ENCODE assay signal across 10 mouse cellular contexts in genomic region chr6:53637356-53638351, GRCm38 (mm10).
A peak's percentile ranks its signal among the peaks of the same experiment; 100 is the strongest.
DNase-seq lines count a peak whose midpoint lies in the region; ATAC-seq and TF ChIP-seq lines count a peak whose summit lies in the region.
"Had no signal": no experiment of that assay in that cellular context is flagged by ENCODE, and none has a peak within 500 bp of the region (broad histone marks: within the 10 kb centered on the region; RNA-seq: fewer than 3 reads in every experiment).

No protein-coding gene starts in this region.

- no peaks in the 10 kb centered on the region for H3K36me3 ChIP-seq in hindbrain, postnatal 0 days (ENCODE audit: insufficient read depth, low read length)
- no peaks in the 10 kb centered on the region for H3K36me3 ChIP-seq in midbrain, embryonic 14.5 days (ENCODE audit: control insufficient read depth, insufficient read depth, low read length)
- H3K36me3 ChIP-seq in liver, embryonic 12.5 days: no peaks in the 10 kb centered on the region

- no peak overlapping the region for H3K9ac ChIP-seq in hindbrain, postnatal 0 days (replicated peaks; ENCODE audit: low read length)
- no peak overlapping the region for H3K9ac ChIP-seq in midbrain, embryonic 14.5 days (replicated peaks; ENCODE audit: low read length)
- no peak overlapping the region for H3K9ac ChIP-seq in liver, embryonic 12.5 days
- H3K9ac ChIP-seq: lung, embryonic 14.5 days had no signal

- WGBS in hindbrain, postnatal 0 days: 48% methylated on average over 13 of the region's 13 CpGs
- WGBS in midbrain, embryonic 14.5 days: 78% methylated on average over 13 of the region's 13 CpGs
- WGBS in liver, embryonic 12.5 days (ENCODE audit: insufficient replicate concordance): 74% methylated on average over 13 of the region's 13 CpGs

- no peaks in the 10 kb centered on the region for H3K9me3 ChIP-seq in hindbrain, postnatal 0 days (ENCODE audit: low read length)
- no peaks in the 10 kb centered on the region for H3K9me3 ChIP-seq in midbrain, embryonic 14.5 days (ENCODE audit: control insufficient read depth, low read length)
- H3K9me3 ChIP-seq in liver, embryonic 12.5 days (replicated peaks): no peaks in the 10 kb centered on the region

- TF ChIP-seq CTCF in hindbrain, postnatal 0 days (IDR thresholded peaks at IDR 0.05; ENCODE audit: low read depth): peak; percentile 38; the same call in 1 of the 2 replicates

- no peak overlapping the region for H3K4me3 ChIP-seq in hindbrain, postnatal 0 days (ENCODE audit: low read length)
- H3K4me3 ChIP-seq in midbrain, embryonic 14.5 days (replicated peaks; ENCODE audit: low read depth, low read length): no peak overlapping the region
- H3K4me3 ChIP-seq in liver, embryonic 12.5 days: no peak overlapping the region

- no peaks in the 10 kb centered on the region for H3K27me3 ChIP-seq in hindbrain, postnatal 0 days (ENCODE audit: insufficient read depth, low read length)
- H3K27me3 ChIP-seq in midbrain, embryonic 14.5 days (ENCODE audit: control insufficient read depth, insufficient read depth, low read length): no peaks in the 10 kb centered on the region
- no peaks in the 10 kb centered on the region for H3K27me3 ChIP-seq in liver, embryonic 12.5 days (replicated peaks)

- DNase-seq in heart, adult 11 months: peak; percentile 85
- no peak for DNase-seq in heart, postnatal 4 days
- peak; percentile 25 for DNase-seq in cerebellum, adult 8-10 months
- DNase-seq in hindbrain, postnatal 0 days (ENCODE audit: low spot score): peak; percentile 46
- peak; percentile 22 for DNase-seq in midbrain, embryonic 14.5 days
- no peak for DNase-seq in spleen, postnatal 10 days (ENCODE audit: low spot score in 2 of 2)
- no peak for DNase-seq in lung, postnatal 25 days (ENCODE audit: low spot score)
- DNase-seq: kidney, adult 8-10 months; lung, embryonic 14.5 days had no signal

- H3K4me1 ChIP-seq in hindbrain, postnatal 0 days (ENCODE audit: insufficient read depth, low read length): no peaks in the 10 kb centered on the region
- H3K4me1 ChIP-seq in midbrain, embryonic 14.5 days (ENCODE audit: control insufficient read depth, insufficient read depth, low read length): 0 out of 2 replicates have a peak, but pooled peaks cover 5% of the 10 kb centered on the region
- H3K4me1 ChIP-seq in liver, embryonic 12.5 days: no peaks in the 10 kb centered on the region

- 0 out of 2 replicates have a peak overlapping the region, but pooled peaks have one; percentile 17 for H3K4me2 ChIP-seq in hindbrain, postnatal 0 days (ENCODE audit: low read depth, low read length)
- no peak overlapping the region for H3K4me2 ChIP-seq in midbrain, embryonic 14.5 days (ENCODE audit: low read length)
- H3K4me2 ChIP-seq in liver, embryonic 12.5 days: no peak overlapping the region
- H3K4me2 ChIP-seq: lung, embryonic 14.5 days had no signal

- peak; percentile 67; the same call in 1 of the 2 replicates for ATAC-seq in hindbrain, postnatal 0 days
- ATAC-seq in midbrain, embryonic 14.5 days (ENCODE audit: low FRiP score, low TSS enrichment): no peak
- no peak for ATAC-seq in liver, embryonic 12.5 days

- no peak overlapping the region; the same call in 1 of the 2 replicates for H3K27ac ChIP-seq in hindbrain, postnatal 0 days
- H3K27ac ChIP-seq in midbrain, embryonic 14.5 days (replicated peaks; ENCODE audit: low read depth, low read length): no peak overlapping the region
- H3K27ac ChIP-seq in liver, embryonic 12.5 days: no peak overlapping the region

Comparison
In these comparisons a context has a peak if more than half of its experiments do, and no peak if none do; other contexts are left out.
1. DNase-seq: peak in heart, adult 11 months (single experiment), cerebellum, adult 8-10 months (single experiment), hindbrain, postnatal 0 days (single experiment) and midbrain, embryonic 14.5 days (single experiment); none in heart, postnatal 4 days (single experiment), spleen, postnatal 10 days (0 of 2) and lung, postnatal 25 days (single experiment).